Mouse (Mus musculus) CH12.LX (cell line): ENCODE measurements around the gene Imp3. TPM values are rescaled to one million over a fixed set of nuclear protein-coding genes. Genes with fewer than 3 reads are reported as not detected.

Experiments used
- DNase-seq: peaks from one replicate; pipeline ENCODE4 v3.0.0-alpha.2; 2013; ENCODE audit errors: extremely low read depth
- H3K27ac ChIP-seq: 2 replicates; pipeline ENCODE4 v1.5.1; 2012; ENCODE audit warnings: low read depth, mild to moderate bottlenecking, control low read depth, moderate library complexity; ENCODE audit not compliant: insufficient read depth
- H3K27me3 ChIP-seq: replicated peaks from 2 replicates; pipeline ENCODE3; 2012; ENCODE audit warnings: inconsistent platforms
- H3K36me3 ChIP-seq, 2 experiments: replicated peaks in 1 of 2; 2 replicates each; pipeline versions ENCODE3 to v1.6.1; 2012; ENCODE audit warnings: inconsistent platforms in 1 of 2, low read length in 1 of 2, mild to moderate bottlenecking in 1 of 2, mixed read lengths in 1 of 2, moderate library complexity in 1 of 2; ENCODE audit not compliant: control insufficient read depth in 1 of 2, insufficient read depth in 1 of 2
- H3K4me1 ChIP-seq, 2 experiments: 2 replicates each; pipeline ENCODE4 v1.6.1; 2012; ENCODE audit warnings: inconsistent platforms in 1 of 2, moderate library complexity in 1 of 2; ENCODE audit not compliant: insufficient read depth in 2 of 2, control insufficient read depth in 1 of 2
- H3K4me2 ChIP-seq: 2 replicates; pipeline ENCODE4 v1.6.1; 2012; ENCODE audit warnings: low read depth, mild to moderate bottlenecking, control low read depth; ENCODE audit not compliant: poor library complexity, insufficient read depth, severe bottlenecking
- H3K4me3 ChIP-seq, 3 experiments: fragments of 150-350 bp in 1 of 3; sonication (generic) in 1 of 3; replicated peaks in 1 of 3; 2 replicates each; pipeline versions ENCODE3 to v1.5.1; 2011 to 2012; ENCODE audit warnings: low read depth in 2 of 3, low read length in 2 of 3, mild to moderate bottlenecking in 2 of 3, moderate library complexity in 2 of 3, control low read depth in 1 of 3, improper control_type of control experiment in 1 of 3, inconsistent platforms in 1 of 3, mixed read lengths in 1 of 3; ENCODE audit not compliant: poor library complexity in 1 of 3
- H3K79me2 ChIP-seq: replicated peaks from 2 replicates; pipeline ENCODE4 v1.6.1; 2012; ENCODE audit warnings: mild to moderate bottlenecking, moderate library complexity; ENCODE audit not compliant: control insufficient read depth, poor library complexity, insufficient read depth, severe bottlenecking; ENCODE audit errors: extremely low read depth
- H3K9ac ChIP-seq: 2 replicates; pipeline ENCODE4 v1.6.1; 2012; ENCODE audit warnings: low read depth, mild to moderate bottlenecking, control low read depth, moderate library complexity; ENCODE audit not compliant: insufficient read depth
- H3K9me3 ChIP-seq: replicated peaks from 2 replicates; pipeline ENCODE3; 2012; ENCODE audit warnings: low read length, inconsistent platforms, mixed read lengths
- CHD1 ChIP-seq: IDR thresholded peaks from 2 replicates; pipeline ENCODE4 v1.6.1; 2012; ENCODE audit warnings: low read depth, low read length, improper control_type of control experiment, inconsistent platforms
- EP300 ChIP-seq: IDR thresholded peaks from 2 replicates; pipeline ENCODE4 v1.6.1; 2011; ENCODE audit warnings: low read length, improper control_type of control experiment
- ETS1 ChIP-seq: conservative IDR thresholded peaks from 2 replicates; pipeline ENCODE4 v1.6.1; 2012; ENCODE audit warnings: low read depth, mild to moderate bottlenecking, inconsistent platforms, low read length, improper control_type of control experiment, moderate library complexity
- HCFC1 ChIP-seq: IDR thresholded peaks from 2 replicates; pipeline ENCODE4 v1.6.1; 2012; ENCODE audit warnings: low read depth, mild to moderate bottlenecking, inconsistent platforms, low read length, improper control_type of control experiment
- IRF4 ChIP-seq: IDR thresholded peaks from 2 replicates; pipeline ENCODE4 v1.6.1; 2014; ENCODE audit warnings: low read depth, mild to moderate bottlenecking, inconsistent platforms, low read length, improper control_type of control experiment
- JUN ChIP-seq: IDR thresholded peaks from 2 replicates; pipeline ENCODE4 v1.6.1; 2011; ENCODE audit warnings: low read depth, mild to moderate bottlenecking, low read length, improper control_type of control experiment, moderate library complexity; ENCODE audit not compliant: insufficient read depth
- JUND ChIP-seq: conservative IDR thresholded peaks from 2 replicates; pipeline ENCODE4 v1.6.1; 2011; ENCODE audit warnings: low read depth, low read length, improper control_type of control experiment
- MXI1 ChIP-seq: IDR thresholded peaks from 2 replicates; pipeline ENCODE4 v1.6.1; 2011; ENCODE audit warnings: mild to moderate bottlenecking, low read depth, low read length, improper control_type of control experiment
- MYC ChIP-seq: IDR thresholded peaks from 2 replicates; pipeline ENCODE4 v1.6.1; 2011; ENCODE audit warnings: low read depth, mild to moderate bottlenecking, improper control_type of control experiment, low read length
- NELFE ChIP-seq: IDR thresholded peaks from 2 replicates; pipeline ENCODE4 v1.6.1; 2011; ENCODE audit warnings: low read depth, low read length, improper control_type of control experiment
- PAX5 ChIP-seq: IDR thresholded peaks from 2 replicates; pipeline ENCODE4 v1.6.1; 2012; ENCODE audit warnings: low read length, inconsistent platforms, mixed read lengths
- POLR2A ChIP-seq: IDR thresholded peaks from 2 replicates; pipeline ENCODE4 v1.6.1; 2011; ENCODE audit warnings: low read depth, mild to moderate bottlenecking, improper control_type of control experiment, low read length
- POLR2AphosphoS2 ChIP-seq: IDR thresholded peaks from 2 replicates; pipeline ENCODE4 v1.6.1; 2011; ENCODE audit warnings: low read depth, low read length, improper control_type of control experiment
- RAD21 ChIP-seq: IDR thresholded peaks from 2 replicates; pipeline ENCODE4 v1.6.1; 2011; ENCODE audit warnings: low read depth, mild to moderate bottlenecking, low read length, improper control_type of control experiment, moderate library complexity
- RCOR1 ChIP-seq: conservative IDR thresholded peaks from 2 replicates; pipeline ENCODE4 v1.6.1; 2012; ENCODE audit warnings: low read depth, mild to moderate bottlenecking, inconsistent platforms, low read length, improper control_type of control experiment
- SIN3A ChIP-seq: IDR thresholded peaks from 2 replicates; pipeline ENCODE4 v1.6.1; 2012; ENCODE audit warnings: low read length, improper control_type of control experiment, inconsistent platforms
- TBP ChIP-seq: conservative IDR thresholded peaks from 2 replicates; pipeline ENCODE4 v1.6.1; 2011; ENCODE audit warnings: low read depth, low read length, improper control_type of control experiment
- USF1 ChIP-seq: IDR thresholded peaks from 2 replicates; pipeline ENCODE4 v1.6.1; 2014; ENCODE audit warnings: low read depth, mild to moderate bottlenecking, inconsistent platforms, low read length, improper control_type of control experiment
- ZC3H11A ChIP-seq: IDR thresholded peaks from 2 replicates; pipeline ENCODE4 v1.6.1; 2012; ENCODE audit warnings: low read depth, mild to moderate bottlenecking, inconsistent platforms, low read length, improper control_type of control experiment
- ZKSCAN1 ChIP-seq: IDR thresholded peaks from 2 replicates; pipeline ENCODE4 v1.6.1; 2012; ENCODE audit warnings: low read depth, inconsistent platforms, low read length, improper control_type of control experiment, borderline replicate concordance
- ZNF384 ChIP-seq: IDR thresholded peaks from 2 replicates; pipeline ENCODE4 v1.6.1; 2012; ENCODE audit warnings: low read depth, low read length, improper control_type of control experiment, inconsistent platforms
- dilution Hi-C: fragments of 300-500 bp; cut with MboI; formaldehyde crosslinking; loops from 2 replicates; pipeline ENCODE4 v1.14.3; 2020; ENCODE audit warnings: low sequenced_read_pairs; ENCODE audit not compliant: extremely low pct_unique_long_range_greater_than_20kb, extremely low pct_ligation_motif_present
- in situ Hi-C: fragments of 300-500 bp; cut with MboI; formaldehyde crosslinking; loops from 3 replicates; pipeline ENCODE4 v1.14.3; 2019; ENCODE audit warnings: low sequenced_read_pairs, low pct_ligation_motif_present, low pct_unique_long_range_greater_than_20kb, mixed read lengths
- polyA plus RNA-seq: library from polyadenylated mRNA; unstranded; fragments of >175 nt; gene quantifications from 2 replicates; pipeline ENCODE4 v1.2.1, GENCODE M21; 2012; ENCODE audit warnings: low read depth; ENCODE audit not compliant: insufficient read length
- total RNA-seq, 2 experiments: library from RNA; depleted of rRNA; stranded (reverse); fragments of 300-350 nt in 1 of 2; fragments of >200 nt in 1 of 2; gene quantifications; 2 replicates each; pipeline ENCODE4 v1.2.3; 2012 to 2014

The Imp3 gene
- total and polyA plus RNA-seq, 3 experiments: 134 to 197 (median 165) TPM

GRCm38 (mm10) chr9:56926387-56926786 is 10.9 kb upstream of the Imp3 start:
- in situ Hi-C loops: no loop called here
- Histone ChIP-seq H3K27ac (no peak overlapping the region), H3K4me3 (no peak overlapping the region), H3K36me3 (peaks cover 3 to 44% of the 10 kb centered on the region in 2 experiments), H3K79me2 (no peaks in the 10 kb centered on the region), H3K4me2 (no peak overlapping the region), H3K27me3 (peaks cover 22% of the 10 kb centered on the region), H3K9me3 (peaks cover 6% of the 10 kb centered on the region), H3K4me1 (peaks cover 17 to 34% of the 10 kb centered on the region in 2 experiments), H3K9ac (no peak overlapping the region)
- TF ChIP-seq EP300 (no peak), ZKSCAN1 (no peak), SIN3A (no peak), POLR2AphosphoS2 (no peak), PAX5 (no peak)
- dilution Hi-C loops: no loop called here
- DNase-seq: no peak

GRCm38 (mm10) chr9:56927191-56928012 is 9.9 kb upstream of the Imp3 start:
- in situ Hi-C loops: no loop called here
- H3K27ac ChIP-seq: no peak overlapping the region
- H3K36me3 ChIP-seq: peaks cover 0 to 36% of the 10 kb centered on the region in 2 experiments
- dilution Hi-C loops: no loop called here
- no peak for DNase-seq
- peak overlapping the region; percentile 66 to 79 (median 77) for H3K4me3 ChIP-seq
- H3K9ac ChIP-seq: peak overlapping the region; percentile 87
- no peaks in the 10 kb centered on the region for H3K79me2 ChIP-seq
- H3K4me2 ChIP-seq: peak overlapping the region; percentile 68
- no peaks in the 10 kb centered on the region for H3K9me3 ChIP-seq
- peaks cover 25% of the 10 kb centered on the region for H3K27me3 ChIP-seq
- H3K4me1 ChIP-seq: peaks cover 17 to 34% of the 10 kb centered on the region in 2 experiments
- TF ChIP-seq ZKSCAN1 (no peak), TBP (no peak), POLR2AphosphoS2 (no peak), MYC (no peak), HCFC1 (no peak), POLR2A (no peak)
- TF ChIP-seq, all 38 proteins: peak for 0

DNA sequence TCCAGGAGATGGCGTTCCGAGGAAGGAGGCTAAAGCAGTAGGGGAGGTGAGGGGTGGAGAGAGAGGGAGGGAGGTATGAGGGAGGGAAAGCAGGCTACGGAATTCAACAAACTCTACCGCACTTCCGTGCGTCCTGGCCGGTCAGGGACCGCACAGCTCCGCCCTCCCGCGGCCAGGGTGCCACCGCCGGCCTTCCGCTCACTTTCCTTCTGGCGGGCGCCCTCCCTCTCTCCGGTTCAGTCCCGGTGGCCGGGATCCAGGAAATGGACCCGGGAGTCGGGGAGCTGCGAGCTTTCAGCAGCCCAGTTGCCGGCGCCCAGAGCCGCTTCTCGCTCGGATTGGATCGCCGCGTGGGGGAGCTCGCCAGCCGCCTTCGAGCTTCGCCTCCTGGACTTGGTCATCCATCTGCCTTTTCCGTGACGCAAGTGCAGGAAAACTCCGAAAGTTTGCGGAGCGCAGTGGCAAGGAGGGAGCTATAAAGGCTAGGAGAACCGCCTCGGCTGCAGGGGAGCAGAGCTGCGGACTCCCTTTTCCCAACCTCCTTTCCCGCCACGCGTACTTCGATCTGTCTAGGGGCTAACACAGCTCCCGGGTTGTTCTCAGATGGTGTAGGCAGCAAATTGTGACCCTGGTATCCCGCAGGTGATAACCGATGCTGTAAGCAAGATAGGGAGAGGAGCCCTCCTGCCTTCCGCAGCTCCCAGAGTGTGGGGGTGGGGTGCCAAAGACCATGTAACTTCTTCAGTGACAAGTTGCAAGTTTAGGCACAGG is 9.0 kb upstream of the Imp3 start, which contains the start of gene Snx33:
Gene Snx33, minus strand, starts transcription at position 331 of the 771 bp plus-strand sequence.
- dilution Hi-C loops (no loop called here), in situ Hi-C loops (no loop called here)
- DNase-seq: peak; percentile 63
- Histone ChIP-seq H3K27ac (no peak within 1 kb of the TSS), H3K79me2 (no peaks in the 10 kb centered on the region), H3K4me1 (peaks cover 17 to 34% of the 10 kb centered on the region in 2 experiments), H3K9ac (peak within 1 kb of the TSS; percentile 87), H3K9me3 (no peaks in the 10 kb centered on the region), H3K4me2 (peak within 1 kb of the TSS; percentile 68), H3K27me3 (peaks cover 28% of the 10 kb centered on the region), H3K4me3 (peak within 1 kb of the TSS; percentile 66 to 79 (median 77)), H3K36me3 (peaks cover 0 to 29% of the 10 kb centered on the region in 2 experiments)
- peak; percentile 54 for TF ChIP-seq NELFE
- no peak for TF ChIP-seq ZNF384
- TF ChIP-seq JUN: no peak
- TF ChIP-seq IRF4: no peak
- no peak for TF ChIP-seq HCFC1
- TF ChIP-seq TBP: 0 out of 2 replicates have a peak, but pooled peaks have one; percentile 31
- peak; percentile 67 for TF ChIP-seq POLR2A
- TF ChIP-seq ETS1: no peak
- no peak for TF ChIP-seq JUND
- TF ChIP-seq MXI1: 0 out of 2 replicates have a peak, but pooled peaks have one; percentile 24
- peak; percentile 52 for TF ChIP-seq RAD21
- no peak for TF ChIP-seq CHD1
- TF ChIP-seq ZKSCAN1: no peak
- no peak for TF ChIP-seq ZC3H11A
- 0 out of 2 replicates have a peak, but pooled peaks have one; percentile 21 for TF ChIP-seq EP300
- no peak for TF ChIP-seq RCOR1
- no peak for TF ChIP-seq USF1
